Mouse (Mus musculus) splenic B cell, adult 2 months (primary cell): Measurements from ENCODE around the gene Awat2.

Source experiments
- DNase-seq: peaks from one replicate; pipeline ENCODE4 v3.0.0-alpha.2; 2011; ENCODE audit warnings: low read depth, low spot score
- H3K27me3 ChIP-seq: 2 replicates; pipeline ENCODE4 v1.6.1; 2012; ENCODE audit warnings: mild to moderate bottlenecking, low read length, moderate library complexity, mixed read lengths; ENCODE audit not compliant: control insufficient read depth, poor library complexity, insufficient read depth, severe bottlenecking
- H3K36me3 ChIP-seq: 2 replicates; pipeline ENCODE4 v1.6.1; 2012; ENCODE audit warnings: mild to moderate bottlenecking, low read length, moderate library complexity, mixed read lengths; ENCODE audit not compliant: control insufficient read depth, poor library complexity, insufficient read depth, severe bottlenecking

Awat2 gene

DNA sequence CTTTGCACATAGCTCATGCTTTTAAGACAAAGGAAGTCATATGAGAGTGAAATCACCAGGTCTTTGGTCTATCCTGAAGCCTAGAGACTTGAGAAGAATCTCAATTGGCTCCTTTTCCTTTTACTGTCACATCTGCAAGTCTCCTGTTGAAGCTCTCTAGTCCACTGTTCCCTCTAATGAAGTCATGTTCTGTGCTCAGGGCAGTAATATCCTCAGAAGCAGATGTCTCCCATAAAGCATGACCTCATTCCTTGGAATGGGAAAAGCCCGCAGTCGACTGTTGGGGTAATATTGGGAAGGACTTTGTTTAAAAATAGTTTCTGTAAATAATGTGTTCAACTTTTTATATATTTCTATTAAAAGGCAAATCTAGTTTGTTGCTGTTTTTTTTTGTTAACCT lies 85.5 kb downstream of the Awat2 start:
- Histone ChIP-seq H3K36me3 (no peaks in the 10 kb centered on the region), H3K27me3 (no peaks in the 10 kb centered on the region)
- no peak for DNase-seq
